Mouse (Mus musculus): Measurements from ENCODE around the gene Tnni1.
A peak's percentile ranks its signal among the peaks of the same experiment; 100 is the strongest.

Tnni1 gene

DNA sequence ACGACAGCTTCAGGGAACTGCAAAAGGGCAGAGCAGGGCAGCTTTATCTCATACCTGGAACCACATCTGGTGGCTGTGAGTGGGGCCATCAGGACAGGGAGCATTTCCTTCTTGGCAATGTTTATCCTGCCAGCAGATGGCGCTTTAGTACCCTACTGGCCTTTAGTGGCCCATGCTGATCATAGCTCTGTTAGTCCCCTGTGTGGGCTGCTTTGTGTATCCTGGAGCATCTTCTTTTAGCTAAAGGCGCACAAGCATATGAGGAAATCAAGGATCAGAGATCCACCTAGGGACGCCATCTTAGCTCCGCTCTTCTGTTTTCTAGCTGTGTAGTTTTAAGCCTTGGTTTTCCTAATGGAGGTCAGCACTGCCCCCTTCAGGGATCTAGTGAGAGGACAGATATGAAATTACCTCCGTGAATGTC lies 67.9 kb downstream of the Tnni1 start:
- DNase-seq: peak; percentile 46

DNA sequence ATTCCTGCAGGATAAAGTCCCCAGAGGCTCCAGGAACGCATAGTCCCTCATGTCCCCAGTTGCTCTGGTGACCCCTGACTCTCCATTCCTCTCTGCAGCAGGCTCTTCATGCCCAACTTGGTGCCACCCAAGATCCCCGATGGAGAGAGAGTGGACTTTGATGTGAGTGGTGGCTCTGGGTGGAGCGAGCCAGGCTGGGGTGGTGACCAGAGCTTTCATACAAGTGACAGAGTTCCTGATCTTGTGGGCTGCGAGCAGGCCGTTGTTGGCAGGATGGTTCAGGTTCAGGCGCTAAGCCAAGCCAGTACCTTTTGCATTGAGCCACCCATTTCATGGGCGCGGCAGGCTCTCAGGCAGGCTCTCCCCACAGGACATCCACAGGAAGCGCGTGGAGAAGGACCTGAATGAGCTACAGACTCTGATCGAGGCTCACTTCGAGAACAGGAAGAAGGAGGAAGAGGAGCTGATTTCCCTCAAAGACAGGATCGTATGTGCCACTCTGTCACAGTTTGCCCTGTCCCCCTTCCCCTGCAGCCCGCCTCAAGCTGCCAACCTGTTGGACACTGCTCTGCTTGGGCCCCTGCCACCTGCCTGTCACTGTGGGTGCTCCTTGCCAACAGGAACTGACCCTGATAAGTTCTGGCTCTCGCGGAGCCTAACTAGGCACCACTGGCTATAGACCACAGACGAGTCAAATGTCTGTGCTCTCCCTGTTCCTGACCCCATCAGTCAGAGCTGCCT lies 68.5 kb downstream of the Tnni1 start:
- DNase-seq: no peak

DNA sequence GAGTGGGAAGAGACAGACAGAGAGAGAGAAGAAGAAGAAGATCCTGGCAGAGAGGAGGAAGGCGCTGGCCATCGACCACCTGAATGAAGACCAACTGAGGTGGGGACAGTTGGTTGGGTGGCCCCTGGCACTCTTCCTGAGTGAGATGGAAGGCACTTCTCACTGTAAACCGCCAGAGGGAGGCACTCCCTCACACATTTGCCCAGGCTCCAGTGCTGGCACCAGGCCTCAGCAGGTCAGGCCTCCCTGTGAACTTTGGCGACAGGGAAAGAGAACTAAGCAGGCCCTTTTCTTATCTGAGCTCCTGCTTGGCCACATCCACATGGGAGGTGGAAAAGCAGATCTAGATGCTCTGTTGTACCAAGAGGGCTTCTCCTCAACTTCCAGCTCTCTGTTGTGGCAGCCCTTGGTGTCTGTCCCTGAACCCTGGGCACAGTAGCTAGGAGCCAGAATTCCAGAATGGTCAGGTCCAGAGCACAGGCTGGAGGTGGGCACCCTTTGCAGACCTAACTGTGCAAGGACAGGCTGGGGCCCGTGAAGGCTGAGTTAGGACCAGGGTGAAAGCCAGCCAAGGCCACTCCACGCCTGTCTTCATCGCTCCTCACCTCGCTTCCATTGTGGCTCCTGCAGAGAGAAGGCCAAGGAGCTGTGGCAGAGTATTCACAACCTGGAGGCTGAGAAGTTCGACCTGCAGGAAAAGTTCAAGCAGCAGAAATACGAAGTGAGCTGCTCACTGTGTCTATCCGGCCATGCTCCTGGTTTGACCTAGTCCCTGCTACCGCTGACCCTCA lies 71.7 kb downstream of the Tnni1 start:
- peak; percentile 30 for DNase-seq

DNA sequence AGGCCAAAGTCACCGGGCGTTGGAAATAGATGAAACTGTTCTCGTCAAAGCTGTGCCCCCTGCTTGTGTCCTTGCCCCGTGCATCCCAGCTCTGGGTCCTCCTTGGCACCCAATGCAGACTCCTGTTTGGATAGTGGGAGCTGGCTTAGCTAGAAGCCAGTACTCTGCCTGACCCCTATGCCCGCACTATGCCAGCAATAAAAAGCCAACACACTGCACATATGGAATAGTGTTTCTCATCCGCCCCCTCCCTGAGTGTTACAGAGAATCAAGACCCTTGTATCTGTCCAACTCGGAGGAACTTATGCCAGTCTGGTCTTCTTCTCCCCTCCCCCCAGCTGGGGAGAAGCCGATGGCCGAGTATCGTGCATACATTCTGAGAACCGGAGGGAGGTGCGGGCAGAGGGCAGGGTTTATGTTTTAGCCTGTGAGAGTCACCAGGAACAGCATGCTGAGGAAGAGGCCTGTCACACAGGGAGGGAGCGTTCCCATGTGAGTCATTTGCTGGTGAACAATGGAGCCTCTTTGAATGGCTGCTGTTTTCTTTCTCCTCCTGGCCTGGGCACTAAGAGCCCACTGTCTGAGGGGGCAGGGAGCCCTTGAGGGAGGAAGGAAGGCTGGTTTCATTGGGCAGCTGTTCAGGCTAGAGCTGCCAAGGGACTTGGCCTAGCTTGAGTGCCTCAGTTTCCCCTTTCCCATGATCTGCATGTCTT lies 73.0 kb downstream of the Tnni1 start:
- no peak for DNase-seq

DNA sequence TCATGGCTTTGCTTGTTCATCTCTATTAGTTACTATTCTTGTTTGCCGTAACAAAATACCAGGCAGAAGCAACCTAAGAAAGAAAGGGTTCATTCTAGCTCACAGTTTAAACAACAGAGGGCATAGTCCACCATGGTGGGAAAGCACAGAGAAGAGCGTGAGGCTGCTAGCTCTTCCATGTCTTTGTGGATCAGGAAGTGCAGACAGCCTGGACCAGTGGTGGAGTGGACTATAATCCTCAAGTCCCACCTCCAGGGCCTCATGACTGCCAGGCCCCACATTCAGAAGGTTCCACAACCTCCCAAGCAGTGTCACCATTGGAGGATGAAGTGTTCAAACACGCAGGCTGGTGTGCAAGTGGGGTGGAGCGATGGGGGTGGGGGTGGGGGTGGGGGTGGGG lies 74.0 kb downstream of the Tnni1 start:
- DNase-seq: no peak

DNA sequence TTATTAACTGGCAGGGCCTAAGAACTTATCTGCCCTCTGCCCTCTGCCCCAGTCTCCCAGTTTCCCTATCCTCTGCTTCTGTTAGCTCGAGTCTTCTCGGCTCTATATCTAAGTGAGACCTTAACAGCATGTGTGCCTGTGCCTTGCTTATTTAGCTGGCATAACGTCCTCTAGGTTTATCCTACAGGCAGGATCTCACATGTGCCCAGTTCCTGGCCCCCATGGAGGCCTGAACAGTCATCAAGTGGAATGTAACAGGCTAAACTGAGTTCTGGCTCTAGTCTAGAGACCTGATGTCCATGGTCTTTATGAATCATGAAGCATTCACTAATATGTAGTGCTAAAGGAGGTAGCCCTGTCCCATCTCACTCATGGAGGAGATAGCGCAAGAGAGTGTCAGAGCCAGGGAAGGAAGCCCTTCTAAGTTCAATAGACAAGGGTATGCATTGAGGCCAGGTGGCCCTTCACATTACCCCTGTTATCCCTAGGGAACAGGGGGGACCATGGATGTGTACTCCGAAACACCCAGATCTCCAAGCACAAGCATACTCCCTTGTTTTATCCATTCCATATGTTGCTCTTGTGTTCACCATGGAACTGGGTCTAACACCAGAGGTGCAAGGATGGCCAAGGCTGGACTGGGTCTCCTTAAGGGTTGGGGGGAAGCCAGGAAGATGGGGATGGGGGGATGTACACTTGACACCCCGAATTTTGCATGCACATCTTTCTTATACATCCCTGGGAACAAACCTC lies 75.5 kb downstream of the Tnni1 start:
- no peak for DNase-seq

DNA sequence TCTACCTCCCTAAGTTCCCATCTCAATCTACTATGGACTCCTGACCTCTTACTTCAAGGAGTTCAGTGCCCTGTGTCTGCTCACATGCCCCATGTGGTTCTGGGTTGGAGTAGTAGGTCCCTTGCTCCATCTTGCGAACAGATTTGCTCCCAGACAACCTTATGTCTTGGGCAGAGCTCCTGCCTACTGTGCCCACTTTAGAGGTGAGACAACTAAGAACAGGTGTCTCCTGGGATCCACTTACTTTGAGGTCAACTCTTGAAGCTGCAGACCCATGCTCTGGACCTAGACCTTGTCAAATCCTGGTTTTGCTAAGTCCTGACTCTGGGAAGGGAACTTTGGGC lies 76.1 kb downstream of the Tnni1 start:
- no peak for DNase-seq

DNA sequence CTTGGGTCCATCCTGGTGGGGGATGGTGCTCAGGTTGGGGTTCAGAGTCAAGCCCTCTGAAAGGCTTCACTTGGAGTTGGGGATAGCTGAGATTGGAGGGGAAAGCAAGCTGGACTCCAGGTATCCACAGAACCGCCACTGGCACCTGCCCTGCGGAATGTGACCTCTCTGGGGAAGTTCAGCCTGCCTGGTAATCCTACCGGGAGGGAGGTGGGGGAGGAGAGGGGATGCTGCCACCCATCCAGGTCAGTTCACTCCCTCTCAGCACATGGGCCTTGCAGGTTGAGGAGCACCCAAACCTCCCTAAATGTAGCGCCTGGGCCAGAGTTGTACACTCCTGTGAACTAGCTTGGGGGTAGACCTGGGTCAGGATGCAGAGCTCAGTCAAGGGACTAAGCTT lies 76.8 kb downstream of the Tnni1 start:
- DNase-seq: no peak

DNA sequence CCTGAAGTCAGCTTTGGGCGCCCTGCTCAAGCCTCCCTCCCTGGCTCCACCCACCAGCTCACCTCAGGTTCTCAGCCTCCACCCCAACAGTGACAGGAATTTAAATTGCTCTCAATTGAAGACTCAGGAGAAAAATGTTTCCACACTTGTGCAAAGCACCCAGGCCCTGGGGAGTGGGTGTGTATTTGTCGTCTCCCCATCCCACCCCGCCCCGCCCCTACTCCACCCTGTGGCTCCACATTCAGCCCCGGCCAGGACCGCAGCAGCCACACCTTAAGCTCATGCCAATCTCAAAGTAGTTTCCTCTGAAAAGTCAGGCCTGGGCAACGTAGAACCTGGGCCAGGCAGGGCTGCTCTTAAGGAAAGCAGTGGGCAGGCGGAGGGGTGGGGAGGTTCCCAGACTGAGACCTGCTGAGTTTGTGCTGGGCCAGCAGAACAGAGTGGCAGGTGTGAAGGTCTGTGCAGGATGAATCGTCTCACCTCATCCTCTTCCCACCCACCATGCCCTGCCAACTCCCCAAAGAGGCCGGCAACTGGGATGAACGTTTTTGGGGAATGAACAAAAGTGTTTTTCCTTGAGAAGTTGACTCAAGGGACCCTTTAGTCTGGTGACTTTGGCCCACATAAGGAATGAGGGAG lies 78.0 kb downstream of the Tnni1 start:
- no peak for DNase-seq

DNA sequence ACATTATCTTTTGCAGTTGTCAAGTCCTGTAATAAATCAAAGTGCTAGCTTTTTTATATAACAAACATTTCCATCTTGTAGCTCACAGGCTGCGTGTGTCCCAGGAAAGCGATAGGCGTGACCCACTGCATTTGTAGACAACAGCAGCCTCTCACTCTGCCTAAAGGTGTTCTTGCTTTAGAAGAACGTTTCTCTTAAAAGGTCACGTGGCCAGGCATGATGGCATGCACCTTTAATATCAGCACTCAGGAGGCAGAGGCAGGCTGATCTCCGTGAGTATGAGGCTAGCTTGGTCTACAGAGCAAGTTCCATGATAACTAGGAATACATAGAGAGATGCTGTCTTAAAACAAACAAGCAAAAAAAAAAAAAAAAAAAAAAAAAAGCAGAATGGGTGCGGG lies 79.3 kb downstream of the Tnni1 start:
- DNase-seq: no peak
